Mouse (Mus musculus) intestine, embryonic 14.5 days (tissue): ENCODE data around the gene Opa3. TPM values are rescaled to one million over a fixed set of nuclear protein-coding genes. Genes with fewer than 3 reads are reported as not detected.

Experiments used
- ATAC-seq: fragments of 200-750 bp; cut with Nextera tagmentation; replicated peaks from 2 replicates; pipeline ENCODE4 v1.8.0; 2017; ENCODE audit warnings: low read depth, moderate number of reproducible peaks, moderate TSS enrichment, moderate library complexity; ENCODE audit not compliant: low FRiP score, low TSS enrichment
- DNase-seq: peaks from one replicate; pipeline ENCODE4 v3.0.0-alpha.2; 2018; ENCODE audit warnings: low spot score
- H3K27ac ChIP-seq: fragments of 300-500 bp; sonication (generic); 2 replicates; pipeline ENCODE4 v1.5.1; 2014; ENCODE audit warnings: low read depth, mild to moderate bottlenecking, control low read depth
- H3K27me3 ChIP-seq: fragments of 300-500 bp; sonication (generic); replicated peaks from 2 replicates; pipeline ENCODE4 v1.6.1; 2014; ENCODE audit warnings: low read length, control low read depth; ENCODE audit not compliant: control insufficient read depth, insufficient read depth
- H3K36me3 ChIP-seq: fragments of 300-500 bp; sonication (generic); 2 replicates; pipeline ENCODE4 v1.6.1; 2014; ENCODE audit warnings: low read length, control low read depth; ENCODE audit not compliant: control insufficient read depth, insufficient read depth
- H3K4me1 ChIP-seq: fragments of 300-500 bp; sonication (generic); replicated peaks from 2 replicates; pipeline ENCODE4 v1.6.1; 2014; ENCODE audit warnings: low read length, control low read depth, mixed read lengths; ENCODE audit not compliant: control insufficient read depth, insufficient read depth
- H3K4me2 ChIP-seq: fragments of 300-500 bp; sonication (generic); 2 replicates; pipeline ENCODE4 v1.6.1; 2014; ENCODE audit warnings: low read length
- H3K4me3 ChIP-seq: fragments of 300-500 bp; sonication (generic); 2 replicates; pipeline ENCODE4 v1.5.1; 2014; ENCODE audit warnings: low read depth, low read length, control low read depth, mixed read lengths
- H3K9ac ChIP-seq: fragments of 300-500 bp; sonication (generic); 2 replicates; pipeline ENCODE4 v1.6.1; 2014; ENCODE audit warnings: mild to moderate bottlenecking, low read length
- H3K9me3 ChIP-seq: fragments of 300-500 bp; sonication (generic); 2 replicates; pipeline ENCODE4 v1.6.1; 2016; ENCODE audit warnings: low read length, control low read depth; ENCODE audit not compliant: control insufficient read depth
- WGBS: fragments of 180-500 bp; shearing (Covaris S2); extraction: QIAGEN DNeasy Blood & Tissue Kit; methylation state at CpG from one replicate; pipeline ENCODE4 v1.1.7; 2014; 5-methylcytosine and 5-hydroxymethylcytosine counted together
- polyA plus RNA-seq: library from polyadenylated mRNA; unstranded; fragments of >200 nt; fragmentation: Nextera tagmentation; extraction: Ambion mirVana; gene quantifications from 2 replicates; pipeline ENCODE4 v1.2.1, GENCODE M21; 2014

Gene Opa3
- polyA plus RNA-seq, 1 experiment from 2014 or later: 37.4 TPM

DNA sequence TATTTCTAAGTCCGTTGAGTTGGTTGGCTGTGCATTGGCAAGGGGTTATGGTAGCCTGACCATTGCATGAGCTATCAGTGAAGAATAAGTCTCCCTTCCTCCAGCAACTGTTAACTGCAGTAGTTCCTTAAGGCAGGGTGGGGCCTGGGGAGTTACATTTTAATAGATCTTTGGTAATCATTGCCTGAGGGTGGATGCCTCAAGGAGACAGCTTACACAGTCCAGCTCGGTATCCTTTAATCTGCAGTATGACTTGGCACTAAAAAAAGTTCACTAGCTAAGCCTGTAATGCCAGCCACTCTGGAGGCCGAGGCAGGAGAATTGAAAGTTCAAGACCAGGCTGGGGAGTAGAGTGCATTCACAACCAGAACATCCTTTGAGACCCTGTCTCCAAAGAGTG lies 3.7 kb downstream of the Opa3 start:
- no peak overlapping the region for H3K9ac ChIP-seq
- H3K4me2 ChIP-seq: no peak overlapping the region
- WGBS: 79% methylated on average over 3 of the region's 3 CpGs
- H3K27ac ChIP-seq: no peak overlapping the region
- ATAC-seq (no peak), DNase-seq (no peak)
- no peak overlapping the region for H3K4me3 ChIP-seq
- H3K36me3 ChIP-seq: no peaks in the 10 kb centered on the region
- no peaks in the 10 kb centered on the region for H3K9me3 ChIP-seq
- H3K4me1 ChIP-seq: peaks cover 14% of the 10 kb centered on the region; the same call in 1 of the 2 replicates
- H3K27me3 ChIP-seq: no peaks in the 10 kb centered on the region

DNA sequence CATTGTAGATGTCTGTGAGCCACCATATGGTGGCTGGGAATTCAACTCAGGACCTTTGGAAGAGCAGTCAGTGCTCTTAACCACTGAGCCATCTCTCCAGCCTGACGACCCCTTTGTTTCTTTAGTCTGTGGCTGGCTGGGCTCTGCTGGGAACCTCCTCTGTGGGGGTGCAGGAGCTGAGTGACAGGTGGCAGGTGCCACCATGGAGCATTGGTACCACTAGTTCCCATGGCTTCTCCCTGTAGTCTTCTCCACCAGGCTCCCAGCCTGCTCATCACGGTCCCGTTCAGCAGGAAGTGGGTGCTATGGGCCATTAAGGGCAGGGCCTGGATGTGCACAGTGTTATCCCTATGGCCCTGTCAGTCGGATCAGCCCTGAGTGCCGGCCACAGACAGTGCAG lies 6.5 kb downstream of the Opa3 start:
- WGBS: 75% methylated on average over 5 of the region's 5 CpGs
- H3K27me3 ChIP-seq: no peaks in the 10 kb centered on the region

GRCm38 (mm10) chr7:19235092-19235671 lies 7.0 kb downstream of the Opa3 start:
- H3K4me2 ChIP-seq: no peak overlapping the region
- H3K27me3 ChIP-seq: no peaks in the 10 kb centered on the region
- DNase-seq (no peak), ATAC-seq (no peak)
- no peaks in the 10 kb centered on the region for H3K9me3 ChIP-seq
- H3K27ac ChIP-seq: no peak overlapping the region
- no peaks in the 10 kb centered on the region for H3K36me3 ChIP-seq
- H3K4me1 ChIP-seq: peaks cover 10% of the 10 kb centered on the region; the same call in 1 of the 2 replicates
- WGBS: 89% methylated on average over 2 of the region's 2 CpGs
- no peak overlapping the region for H3K9ac ChIP-seq
- no peak overlapping the region for H3K4me3 ChIP-seq

More for the DNA sequence above, 6.5 kb downstream of the Opa3 start:
- ATAC-seq (no peak), DNase-seq (no peak)
- Histone ChIP-seq H3K4me3 (no peak overlapping the region), H3K4me1 (peaks cover 11% of the 10 kb centered on the region; the same call in 1 of the 2 replicates), H3K9me3 (no peaks in the 10 kb centered on the region), H3K27ac (no peak overlapping the region), H3K9ac (no peak overlapping the region), H3K36me3 (no peaks in the 10 kb centered on the region), H3K4me2 (no peak overlapping the region)

- Histone ChIP-seq H3K4me1 (peaks cover 10% of the 10 kb centered on the region; the same call in 1 of the 2 replicates), H3K27me3 (no peaks in the 10 kb centered on the region), H3K9me3 (no peaks in the 10 kb centered on the region), H3K27ac (no peak overlapping the region), H3K36me3 (no peaks in the 10 kb centered on the region), H3K4me3 (no peak overlapping the region), H3K9ac (no peak overlapping the region), H3K4me2 (no peak overlapping the region)
- WGBS: 75% methylated on average over 2 of the region's 2 CpGs
- no peak for DNase-seq
- ATAC-seq: no peak
These were observed 8.3 kb downstream of the Opa3 start for GRCm38 (mm10) chr7:19236411-19236810.

DNA sequence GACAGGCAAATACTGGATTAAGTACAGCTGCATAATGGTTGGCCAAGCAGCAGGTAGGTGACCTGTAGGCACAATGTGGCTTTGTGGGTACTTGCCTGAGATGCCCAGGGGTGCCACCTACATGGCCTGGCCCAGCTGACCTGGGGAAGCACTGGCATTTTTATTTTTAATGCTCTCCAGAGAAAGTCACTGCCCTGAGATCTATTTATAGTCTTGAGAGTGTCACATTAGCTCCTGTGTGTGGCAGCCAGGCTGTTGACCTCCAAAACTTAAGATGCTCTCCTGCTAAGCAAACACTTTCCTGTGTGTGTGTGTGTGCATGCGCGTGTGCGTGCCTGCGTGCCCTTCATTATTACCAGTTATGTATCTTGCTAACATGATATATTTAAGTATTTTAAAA lies 10.2 kb downstream of the Opa3 start:
- H3K4me1 ChIP-seq: peaks cover 10% of the 10 kb centered on the region; the same call in 1 of the 2 replicates
- 98% methylated on average over 4 of the region's 4 CpGs for WGBS
- no peak overlapping the region for H3K4me3 ChIP-seq
- no peak overlapping the region for H3K27ac ChIP-seq
- DNase-seq: no peak
- no peaks in the 10 kb centered on the region for H3K9me3 ChIP-seq
- no peak for ATAC-seq
- no peak overlapping the region for H3K9ac ChIP-seq
- H3K36me3 ChIP-seq: no peaks in the 10 kb centered on the region
- no peak overlapping the region for H3K4me2 ChIP-seq
- no peaks in the 10 kb centered on the region for H3K27me3 ChIP-seq

- H3K9ac ChIP-seq: no peak overlapping the region
- 0% methylated on average over 1 of the region's 1 CpGs for WGBS
These were observed 11.3 kb downstream of the Opa3 start for GRCm38 (mm10) chr7:19239423-19239822.

DNA sequence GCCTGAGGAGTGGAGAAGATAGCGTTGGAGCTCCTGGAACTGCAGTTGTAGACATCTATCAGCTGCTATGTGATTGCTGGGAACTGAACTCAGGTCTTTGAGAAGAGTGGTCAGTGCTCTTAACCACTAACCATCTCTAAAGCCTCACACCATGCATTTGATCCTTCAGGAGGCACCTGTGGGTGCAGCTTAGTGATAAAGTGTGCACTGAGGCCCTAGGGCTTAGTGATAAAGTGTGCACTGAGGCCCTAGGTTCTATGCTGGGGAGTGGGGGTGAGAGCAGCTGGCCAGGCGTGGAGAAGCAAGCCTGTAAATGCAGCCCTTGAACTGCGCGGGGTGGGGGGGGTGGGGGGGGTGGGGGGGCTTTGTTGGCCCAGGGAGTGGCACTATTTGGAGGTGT lies 11.9 kb downstream of the Opa3 start:
- Histone ChIP-seq H3K4me1 (peaks cover 10% of the 10 kb centered on the region; the same call in 1 of the 2 replicates), H3K36me3 (peaks cover 5% of the 10 kb centered on the region), H3K27me3 (no peaks in the 10 kb centered on the region), H3K27ac (peak overlapping the region; percentile 14; the same call in 1 of the 2 replicates), H3K4me2 (no peak overlapping the region), H3K4me3 (no peak overlapping the region), H3K9me3 (no peaks in the 10 kb centered on the region), H3K9ac (no peak overlapping the region)
- no peak for ATAC-seq
- WGBS: 60% methylated on average over 2 of the region's 4 CpGs
- DNase-seq: no peak

More at GRCm38 (mm10) chr7:19239423-19239822, 11.3 kb downstream of the Opa3 start:
- Histone ChIP-seq H3K4me1 (peaks cover 10% of the 10 kb centered on the region; the same call in 1 of the 2 replicates), H3K36me3 (no peaks in the 10 kb centered on the region), H3K27ac (peak overlapping the region; percentile 14; the same call in 1 of the 2 replicates), H3K4me2 (no peak overlapping the region), H3K27me3 (no peaks in the 10 kb centered on the region), H3K4me3 (no peak overlapping the region), H3K9me3 (no peaks in the 10 kb centered on the region)
- peak; percentile 98 for DNase-seq
- ATAC-seq: peak; percentile 86

GRCm38 (mm10) chr7:19240905-19241463 lies 12.8 kb downstream of the Opa3 start:
- no peak for ATAC-seq
- no peak overlapping the region for H3K27ac ChIP-seq
- no peak for DNase-seq

GRCm38 (mm10) chr7:19242005-19242404 lies 13.9 kb downstream of the Opa3 start:
- no peak overlapping the region for H3K4me2 ChIP-seq
- DNase-seq (no peak), ATAC-seq (no peak)
- H3K9me3 ChIP-seq: no peaks in the 10 kb centered on the region
- no peak overlapping the region for H3K27ac ChIP-seq
- peaks cover 19% of the 10 kb centered on the region for H3K36me3 ChIP-seq
- 93% methylated on average over 1 of the region's 1 CpGs for WGBS
- no peak overlapping the region for H3K4me3 ChIP-seq
- H3K4me1 ChIP-seq: 0 out of 2 replicates have a peak, but pooled peaks cover 5% of the 10 kb centered on the region
- H3K27me3 ChIP-seq: no peaks in the 10 kb centered on the region
- no peak overlapping the region for H3K9ac ChIP-seq

More at GRCm38 (mm10) chr7:19240905-19241463, 12.8 kb downstream of the Opa3 start:
- Histone ChIP-seq H3K4me1 (peaks cover 10% of the 10 kb centered on the region; the same call in 1 of the 2 replicates), H3K4me3 (no peak overlapping the region), H3K27me3 (no peaks in the 10 kb centered on the region), H3K4me2 (no peak overlapping the region), H3K36me3 (peaks cover 15% of the 10 kb centered on the region), H3K9me3 (no peaks in the 10 kb centered on the region), H3K9ac (no peak overlapping the region)
- WGBS: 86% methylated on average over 8 of the region's 8 CpGs
